Mouse (Mus musculus): ENCODE measurements around the gene Kcna1.

The Kcna1 gene

DNA sequence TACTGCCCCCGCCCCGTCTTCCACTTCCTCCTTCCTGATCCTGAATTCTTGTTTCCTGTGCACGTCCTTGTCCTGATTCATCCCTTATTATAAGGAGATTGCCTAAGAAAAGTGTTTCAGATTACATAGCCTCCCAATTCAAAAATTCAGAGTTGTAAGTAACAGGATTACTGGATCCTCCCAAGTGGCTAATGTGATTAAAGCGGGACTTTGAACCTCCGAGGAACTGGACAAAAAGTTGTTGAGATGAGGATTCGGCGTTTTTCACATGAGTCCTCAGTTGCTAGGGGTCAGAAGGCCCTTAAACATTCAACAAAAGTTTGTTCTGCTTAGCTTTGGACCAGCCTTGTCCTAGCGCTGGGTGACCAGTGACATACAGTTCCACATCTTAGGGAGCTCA lies at the start of gene Kcna1:
Gene Kcna1 (minus strand): TSS at position 4 of the 400 bp plus-strand sequence.
- in situ Hi-C loops (cut with MboI; ENCODE audit: low sequenced_read_pairs): no loop called here

- in situ Hi-C loops (cut with MboI; ENCODE audit: low sequenced_read_pairs): no loop called here
Observed at GRCm38 (mm10) chr6:126687120-126687519, 40.9 kb upstream of the Kcna1 start.

- in situ Hi-C loops (cut with MboI; ENCODE audit: low sequenced_read_pairs): no loop called here
Observed at GRCm38 (mm10) chr6:126685135-126685534, 39.0 kb upstream of the Kcna1 start.

- in situ Hi-C loops (cut with MboI; ENCODE audit: low sequenced_read_pairs): no loop called here
Observed at GRCm38 (mm10) chr6:126678961-126679360, 32.8 kb upstream of the Kcna1 start.

DNA sequence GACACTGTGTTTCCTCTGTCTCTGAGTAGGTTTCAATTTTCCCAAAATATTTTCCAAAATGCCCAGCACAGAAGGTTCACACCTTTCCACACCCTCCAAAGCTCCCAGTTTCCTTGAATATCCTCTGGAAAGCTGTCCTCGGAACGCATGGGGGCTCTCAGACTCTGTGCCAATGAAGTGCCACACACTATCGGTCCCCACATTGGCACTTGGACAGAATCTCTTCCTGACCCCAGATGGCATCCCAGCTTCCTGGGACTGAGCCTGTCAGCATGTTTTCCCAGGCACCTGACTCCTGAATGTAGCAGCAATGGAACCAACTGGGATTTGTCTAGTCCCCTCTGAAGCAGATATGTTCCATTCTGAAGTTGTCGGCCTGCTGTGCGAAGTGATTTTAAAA lies 20.8 kb upstream of the Kcna1 start:
- in situ Hi-C loops (cut with MboI; ENCODE audit: low sequenced_read_pairs): no loop called here

DNA sequence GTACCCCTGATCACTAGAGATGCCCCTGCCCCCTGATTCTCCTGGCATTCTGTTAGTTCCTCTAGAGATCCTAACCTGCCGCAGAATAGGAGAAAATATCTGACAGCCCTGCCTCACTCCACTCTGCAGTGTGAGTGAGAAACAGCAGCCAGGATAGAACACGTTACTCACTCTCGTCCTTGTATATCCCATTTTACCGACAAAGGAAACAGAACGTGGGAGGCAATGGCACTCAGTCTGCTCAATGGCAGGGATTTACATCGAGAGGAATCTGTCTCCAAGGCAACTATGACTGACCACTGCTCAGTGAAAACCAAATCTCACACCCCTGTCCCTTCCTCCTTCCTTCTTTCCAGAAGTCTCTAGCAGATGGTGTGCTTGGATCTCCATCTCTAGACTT lies 19.9 kb upstream of the Kcna1 start:
- in situ Hi-C loops (cut with MboI; ENCODE audit: low sequenced_read_pairs): no loop called here

- in situ Hi-C loops (cut with MboI; ENCODE audit: low sequenced_read_pairs): no loop called here
Observed at GRCm38 (mm10) chr6:126664569-126664968, 18.4 kb upstream of the Kcna1 start.

DNA sequence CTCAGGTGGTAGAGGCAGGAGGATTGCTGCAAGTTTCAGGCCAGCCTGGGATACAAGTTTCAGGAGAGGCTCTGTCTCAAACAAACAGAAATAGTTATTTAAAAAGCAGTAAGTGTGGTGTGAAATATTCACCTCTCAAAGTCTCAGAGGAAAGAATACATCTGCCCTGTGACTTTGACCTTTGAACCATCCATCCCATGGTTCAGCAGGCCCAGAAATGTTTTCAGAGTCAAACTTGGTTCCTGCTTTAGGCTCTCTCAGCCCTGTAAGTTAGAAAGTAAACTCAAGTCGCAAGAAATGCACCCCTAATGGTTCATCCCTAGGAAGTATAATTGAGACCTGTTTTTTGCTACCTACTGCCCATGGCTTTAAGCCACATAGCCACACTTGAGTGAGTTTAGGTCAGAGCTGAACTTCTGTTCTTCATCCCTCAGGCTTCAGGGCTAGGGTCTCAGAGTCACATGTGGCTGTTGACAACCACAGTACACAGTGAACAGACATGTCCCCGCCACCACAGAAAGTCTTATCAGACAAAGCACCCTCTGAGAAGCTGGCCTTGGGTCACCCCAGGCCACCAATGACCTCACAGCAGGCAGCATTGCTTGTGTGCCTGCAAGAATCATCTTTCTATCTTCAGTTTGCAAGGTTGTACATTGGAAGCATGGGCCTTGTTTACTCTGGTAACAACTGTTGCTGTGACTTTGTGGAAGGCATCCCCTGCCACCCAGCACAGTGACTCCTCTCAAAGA lies 11.6 kb upstream of the Kcna1 start:
- in situ Hi-C loops (cut with MboI; ENCODE audit: low sequenced_read_pairs): no loop called here

- in situ Hi-C loops (cut with MboI; ENCODE audit: low sequenced_read_pairs): no loop called here
Observed at GRCm38 (mm10) chr6:126653561-126653960, 7.4 kb upstream of the Kcna1 start.

DNA sequence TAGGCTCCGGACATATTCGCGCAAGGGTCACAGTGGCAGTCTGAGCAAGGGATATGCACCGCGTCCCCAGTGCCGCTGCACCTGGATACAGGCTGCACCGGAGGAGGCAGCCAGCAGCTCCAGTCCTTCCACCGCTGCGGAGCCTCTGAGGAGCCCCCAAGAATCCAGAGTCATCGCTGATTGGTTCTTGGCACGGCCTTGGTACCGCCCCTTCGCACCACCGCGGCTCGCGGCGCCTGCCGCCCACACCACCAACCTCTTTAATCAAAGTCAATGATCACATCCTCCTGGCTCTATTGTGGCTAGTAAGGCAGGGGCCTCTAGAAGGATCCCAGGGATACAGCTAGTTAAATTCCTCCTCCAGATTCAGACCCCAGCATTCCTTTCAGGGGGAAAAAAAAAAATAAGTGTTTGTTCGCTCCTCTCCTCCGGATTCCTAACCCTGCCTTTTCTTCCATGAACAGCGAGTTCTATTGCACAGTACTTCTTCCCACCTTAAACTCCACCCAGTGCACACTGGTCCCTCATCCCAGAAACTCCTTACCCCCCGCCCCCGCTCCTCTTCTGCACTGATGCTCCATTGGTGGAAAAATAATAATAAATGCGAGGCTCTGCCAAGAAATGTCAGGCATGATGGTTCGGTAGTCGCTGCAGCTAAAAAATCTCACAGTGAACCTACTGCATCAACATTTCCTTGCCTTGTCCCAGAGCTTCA lies 383 bp downstream of the Kcna1 start:
- in situ Hi-C loops (cut with MboI; ENCODE audit: low sequenced_read_pairs): no loop called here

GRCm38 (mm10) chr6:126645044-126645541 lies 1.1 kb downstream of the Kcna1 start:
- in situ Hi-C loops (cut with MboI; ENCODE audit: low sequenced_read_pairs): no loop called here

DNA sequence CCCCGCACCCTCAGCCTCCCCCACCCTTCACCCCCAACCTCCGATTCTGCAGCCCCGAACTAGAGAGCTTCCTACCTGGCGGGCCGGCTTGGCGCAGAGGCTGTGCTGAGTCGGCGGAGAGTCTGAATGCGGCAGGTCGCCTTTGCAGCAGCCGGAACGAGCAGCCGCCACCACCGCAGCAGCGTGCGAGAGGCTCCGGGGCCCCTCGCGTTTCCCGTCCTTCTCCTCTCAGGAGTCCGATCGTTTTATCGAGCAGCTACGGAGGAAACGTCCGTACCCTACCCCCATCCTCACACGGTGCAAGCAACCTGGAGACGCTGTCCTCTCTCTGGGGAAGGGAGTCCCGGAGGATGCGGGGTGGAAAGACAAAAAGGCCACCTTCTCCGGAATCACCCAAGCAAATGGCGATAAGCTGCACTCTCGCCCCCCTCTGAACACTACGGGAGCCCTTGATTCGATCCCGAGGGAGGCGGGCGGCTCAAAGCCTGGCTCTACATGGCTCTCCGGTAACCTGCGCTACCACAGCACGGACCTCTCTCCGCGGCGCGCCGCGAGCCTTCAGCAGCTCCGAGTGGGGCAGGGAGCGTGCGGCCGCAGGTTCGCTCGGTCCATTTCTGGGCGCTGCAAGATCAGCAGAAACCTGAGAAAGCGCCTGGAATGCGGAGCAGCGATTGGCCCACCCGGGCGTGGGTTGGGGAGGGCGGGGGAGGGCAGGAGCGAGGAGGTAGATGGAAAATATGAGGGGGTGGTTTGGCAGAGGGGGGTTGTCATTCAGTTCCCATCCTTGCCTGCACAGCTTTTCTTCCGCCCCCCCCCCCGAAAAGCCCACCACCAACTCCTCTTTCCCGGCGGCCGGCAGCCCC lies 1.8 kb downstream of the Kcna1 start:
- in situ Hi-C loops (cut with MboI; ENCODE audit: low sequenced_read_pairs): no loop called here

- in situ Hi-C loops (cut with MboI; ENCODE audit: low sequenced_read_pairs): no loop called here
Observed at GRCm38 (mm10) chr6:126643341-126644055, 2.7 kb downstream of the Kcna1 start.

DNA sequence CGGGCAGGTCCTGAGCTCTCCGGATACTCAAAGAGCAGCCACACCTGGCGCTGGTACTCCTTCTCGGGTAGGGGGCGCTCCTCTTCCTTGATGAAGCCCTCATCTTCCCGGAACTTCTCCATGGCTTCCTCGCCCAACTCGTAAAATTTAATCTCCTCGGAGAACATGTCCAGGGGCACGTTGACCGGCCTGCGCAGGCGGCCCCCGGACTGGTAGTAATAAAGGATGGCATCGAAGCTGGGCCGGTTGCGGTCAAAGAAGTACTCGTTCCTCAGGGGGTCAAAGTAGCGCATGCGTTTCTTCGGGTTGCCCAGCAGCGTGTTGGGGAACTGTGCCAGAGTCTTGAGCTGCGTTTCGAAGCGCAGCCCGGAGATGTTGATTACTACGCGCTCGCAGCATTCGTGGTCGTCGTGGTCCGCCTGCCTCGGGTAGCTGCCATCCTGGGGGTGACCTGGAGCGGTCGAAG lies 3.3 kb downstream of the Kcna1 start:
- in situ Hi-C loops (cut with MboI; ENCODE audit: low sequenced_read_pairs): no loop called here

DNA sequence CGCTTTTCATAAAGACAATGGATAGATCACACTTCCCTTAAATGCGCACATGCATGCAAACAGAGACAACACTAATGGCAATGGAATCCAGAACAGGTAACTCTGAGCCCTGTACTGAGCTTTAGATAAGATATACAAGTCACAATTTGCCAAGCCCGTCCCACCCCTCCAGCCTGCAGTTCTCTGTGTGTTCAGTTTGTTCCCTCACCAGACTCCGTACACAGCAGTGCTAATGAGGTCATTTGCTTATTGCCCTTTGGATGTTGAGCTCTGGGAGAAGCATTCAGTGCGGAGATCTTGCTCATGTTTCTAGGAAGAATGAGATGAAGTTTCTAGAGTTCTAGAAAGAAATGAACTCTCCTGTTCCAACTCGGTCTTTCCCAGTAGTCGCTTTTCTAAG lies 17.7 kb downstream of the Kcna1 start:
- in situ Hi-C loops (cut with MboI; ENCODE audit: low sequenced_read_pairs): no loop called here

DNA sequence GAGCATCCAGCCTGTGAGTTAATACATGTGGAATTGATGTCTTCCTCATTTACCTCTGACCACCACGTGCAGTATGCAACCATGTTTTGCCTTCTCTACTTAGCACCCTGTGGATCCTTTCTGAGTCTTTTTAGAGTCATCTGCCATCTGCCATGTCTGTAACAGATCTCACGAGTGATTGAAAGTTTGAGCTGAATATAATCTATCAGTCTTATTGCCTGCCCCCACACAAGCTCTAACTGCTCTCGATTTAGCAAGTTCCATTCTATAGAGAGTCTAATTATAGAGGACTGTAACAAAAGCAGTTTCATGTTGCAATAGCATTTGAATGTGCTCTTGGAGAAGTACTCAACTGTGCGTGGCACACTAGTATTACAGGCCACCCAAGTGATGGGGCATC lies 27.7 kb downstream of the Kcna1 start:
- in situ Hi-C loops (cut with MboI; ENCODE audit: low sequenced_read_pairs): no loop called here

DNA sequence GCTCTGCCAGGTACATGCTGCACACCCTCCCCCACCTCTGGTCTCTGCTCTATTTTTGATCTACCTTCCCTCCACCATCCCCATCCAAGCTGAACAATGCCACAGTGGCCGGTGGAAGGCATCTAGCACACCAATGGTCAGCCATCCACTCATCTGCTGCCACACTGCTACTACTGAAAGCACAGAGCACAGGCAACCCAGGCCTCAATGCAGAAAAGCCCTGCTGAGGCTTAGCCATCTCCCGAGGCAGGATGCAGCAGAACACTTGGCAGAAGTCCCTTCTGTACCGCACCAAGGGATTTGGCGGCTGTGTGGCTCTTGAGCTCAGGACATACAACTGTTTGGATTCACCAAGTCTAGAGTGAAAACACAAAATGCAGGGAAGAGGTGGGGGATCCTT lies 35.4 kb downstream of the Kcna1 start:
- in situ Hi-C loops (cut with MboI; ENCODE audit: low sequenced_read_pairs): no loop called here

GRCm38 (mm10) chr6:126609193-126609947 lies 36.8 kb downstream of the Kcna1 start:
- in situ Hi-C loops (cut with MboI; ENCODE audit: low sequenced_read_pairs): no loop called here

- in situ Hi-C loops (cut with MboI; ENCODE audit: low sequenced_read_pairs): no loop called here
Observed at GRCm38 (mm10) chr6:126601843-126602326, 44.3 kb downstream of the Kcna1 start.

Data from CH12F3 (cell line).